Mouse (Mus musculus) kidney, embryonic 15.5 days (tissue): ENCODE data around the gene Slc39a11. TPM values are rescaled to one million over a fixed set of nuclear protein-coding genes. Genes with fewer than 3 reads are reported as not detected.
A peak's percentile ranks its signal among the peaks of the same experiment; 100 is the strongest.

ENCODE experiments used
- ATAC-seq: fragments of 200-750 bp; cut with Nextera tagmentation; replicated peaks from 2 replicates; pipeline ENCODE4 v1.8.0; 2017; ENCODE audit warnings: moderate TSS enrichment; ENCODE audit not compliant: low FRiP score
- H3K27ac ChIP-seq: fragments of 300-500 bp; sonication (generic); 2 replicates; pipeline ENCODE4 v1.5.1; 2015; ENCODE audit warnings: mild to moderate bottlenecking, inconsistent platforms
- H3K27me3 ChIP-seq: fragments of 300-500 bp; sonication (generic); 2 replicates; pipeline ENCODE4 v1.6.1; 2015; ENCODE audit warnings: inconsistent platforms
- H3K36me3 ChIP-seq: fragments of 300-500 bp; sonication (generic); 2 replicates; pipeline ENCODE4 v1.6.1; 2015; ENCODE audit warnings: inconsistent platforms
- H3K4me1 ChIP-seq: fragments of 300-500 bp; sonication (generic); 2 replicates; pipeline ENCODE4 v1.6.1; 2015; ENCODE audit warnings: inconsistent platforms
- H3K4me2 ChIP-seq: fragments of 300-500 bp; sonication (generic); 2 replicates; pipeline ENCODE4 v1.6.1; 2015; ENCODE audit warnings: moderate library complexity, mild to moderate bottlenecking, inconsistent platforms
- H3K4me3 ChIP-seq: fragments of 300-500 bp; sonication (generic); replicated peaks from 2 replicates; pipeline ENCODE4 v1.5.1; 2015; ENCODE audit warnings: mild to moderate bottlenecking, inconsistent platforms
- H3K9ac ChIP-seq: fragments of 300-500 bp; sonication (generic); 2 replicates; pipeline ENCODE4 v1.6.1; 2015; ENCODE audit warnings: mild to moderate bottlenecking, inconsistent platforms
- H3K9me3 ChIP-seq: fragments of 300-500 bp; sonication (generic); replicated peaks from 2 replicates; pipeline ENCODE4 v1.6.1; 2016; ENCODE audit warnings: inconsistent platforms
- WGBS: fragments of 180-500 bp; shearing (Covaris S2); methylation state at CpG from one replicate; pipeline ENCODE4 v1.1.7; 2015; ENCODE audit warnings: mixed read lengths; 5-methylcytosine and 5-hydroxymethylcytosine counted together
- polyA plus RNA-seq: library from polyadenylated mRNA; unstranded; fragments of >200 nt; fragmentation: Nextera tagmentation; extraction: Ambion mirVana; gene quantifications from 2 replicates; pipeline ENCODE4 v1.2.1, GENCODE M21; 2015

Gene Slc39a11
- polyA plus RNA-seq, 1 experiment from 2014 or later = 22.2 TPM

DNA sequence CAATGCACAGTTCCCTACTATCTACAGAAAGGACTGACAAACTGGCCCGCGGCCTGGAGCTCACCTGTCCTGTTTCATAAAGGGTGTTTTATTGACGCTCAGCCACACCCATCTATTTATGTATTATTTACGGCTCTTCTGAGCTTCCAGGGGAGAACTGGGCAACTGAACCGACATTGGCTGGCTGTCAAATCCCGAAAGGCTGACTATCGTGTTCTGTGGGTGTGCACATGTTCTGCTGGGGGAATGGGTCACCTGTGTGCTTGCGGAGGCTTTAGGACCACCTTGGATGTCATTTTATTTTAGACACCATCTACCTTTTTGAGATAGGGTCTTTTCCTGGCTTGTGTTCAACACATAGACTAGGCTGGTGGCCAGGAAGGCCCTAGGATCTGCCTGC is 375.8 kb downstream of the Slc39a11 start:
- 0 out of 2 replicates have a peak, but pooled peaks cover 2% of the 10 kb centered on the region for H3K4me1 ChIP-seq
- ATAC-seq = no peak
- no peak overlapping the region for H3K9ac ChIP-seq
- H3K27ac ChIP-seq = no peak overlapping the region
- no peak overlapping the region for H3K4me2 ChIP-seq
- H3K9me3 ChIP-seq = no peaks in the 10 kb centered on the region
- 77% methylated on average over 8 of the region's 8 CpGs for WGBS
- no peaks in the 10 kb centered on the region for H3K27me3 ChIP-seq
- H3K4me3 ChIP-seq = no peak overlapping the region
- no peaks in the 10 kb centered on the region for H3K36me3 ChIP-seq

DNA sequence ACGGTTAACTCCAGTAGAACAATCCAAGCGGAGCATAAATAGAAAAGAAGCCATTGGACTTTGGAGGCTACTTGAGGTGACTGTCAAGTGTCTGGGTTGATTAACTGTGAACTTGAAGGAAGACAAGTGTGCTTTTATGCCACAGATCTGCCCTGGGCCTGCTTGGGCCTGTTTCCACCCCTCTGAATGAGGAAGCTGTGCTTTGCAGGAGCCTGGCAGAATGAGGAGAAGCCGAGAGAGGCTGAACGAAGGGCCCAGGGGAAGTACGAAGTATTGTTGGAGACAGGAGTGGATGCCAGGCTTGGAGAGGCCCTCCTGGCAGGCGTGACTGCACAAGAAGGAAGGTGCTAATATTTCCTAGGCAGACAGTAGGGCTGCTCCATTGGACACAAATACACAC is 378.0 kb downstream of the Slc39a11 start:
- 78% methylated on average over 6 of the region's 6 CpGs for WGBS

DNA sequence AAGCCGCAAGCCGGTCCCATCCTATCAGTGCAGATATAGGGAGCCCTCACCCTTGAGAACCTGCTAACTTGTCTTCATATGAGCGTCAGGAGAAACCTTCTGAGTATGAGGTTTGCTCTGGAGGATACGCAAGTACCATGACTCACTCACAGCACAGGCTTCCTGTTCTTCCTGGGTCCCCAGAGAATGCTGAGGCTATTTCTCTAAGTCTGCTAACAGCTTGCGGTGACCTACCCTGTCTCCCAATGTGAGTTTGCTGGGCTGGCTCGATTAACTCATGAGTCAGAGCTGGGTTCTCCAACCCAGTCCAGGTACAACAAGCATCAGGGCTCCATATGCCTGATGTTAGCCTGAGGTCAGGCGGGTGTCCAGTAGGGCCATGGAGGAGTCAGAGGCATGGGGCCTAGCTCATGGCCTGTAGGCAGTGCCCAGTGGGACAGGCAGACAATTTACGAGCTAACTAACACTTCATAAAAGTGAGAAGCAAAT is 381.0 kb downstream of the Slc39a11 start:
- Histone ChIP-seq H3K4me2 (no peak overlapping the region), H3K4me3 (no peak overlapping the region), H3K4me1 (peaks cover 23% of the 10 kb centered on the region), H3K27me3 (no peaks in the 10 kb centered on the region), H3K9ac (no peak overlapping the region), H3K36me3 (no peaks in the 10 kb centered on the region), H3K27ac (no peak overlapping the region), H3K9me3 (no peaks in the 10 kb centered on the region)
- no peak for ATAC-seq
- WGBS = 79% methylated on average over 8 of the region's 8 CpGs

More for the DNA sequence above, 378.0 kb downstream of the Slc39a11 start:
- no peaks in the 10 kb centered on the region for H3K9me3 ChIP-seq
- no peak for ATAC-seq
- no peaks in the 10 kb centered on the region for H3K36me3 ChIP-seq
- 0 out of 2 replicates have a peak, but pooled peaks cover 2% of the 10 kb centered on the region for H3K4me1 ChIP-seq
- H3K27ac ChIP-seq = no peak overlapping the region
- no peak overlapping the region for H3K4me2 ChIP-seq
- H3K4me3 ChIP-seq = no peak overlapping the region
- no peak overlapping the region for H3K9ac ChIP-seq
- H3K27me3 ChIP-seq = no peaks in the 10 kb centered on the region

DNA sequence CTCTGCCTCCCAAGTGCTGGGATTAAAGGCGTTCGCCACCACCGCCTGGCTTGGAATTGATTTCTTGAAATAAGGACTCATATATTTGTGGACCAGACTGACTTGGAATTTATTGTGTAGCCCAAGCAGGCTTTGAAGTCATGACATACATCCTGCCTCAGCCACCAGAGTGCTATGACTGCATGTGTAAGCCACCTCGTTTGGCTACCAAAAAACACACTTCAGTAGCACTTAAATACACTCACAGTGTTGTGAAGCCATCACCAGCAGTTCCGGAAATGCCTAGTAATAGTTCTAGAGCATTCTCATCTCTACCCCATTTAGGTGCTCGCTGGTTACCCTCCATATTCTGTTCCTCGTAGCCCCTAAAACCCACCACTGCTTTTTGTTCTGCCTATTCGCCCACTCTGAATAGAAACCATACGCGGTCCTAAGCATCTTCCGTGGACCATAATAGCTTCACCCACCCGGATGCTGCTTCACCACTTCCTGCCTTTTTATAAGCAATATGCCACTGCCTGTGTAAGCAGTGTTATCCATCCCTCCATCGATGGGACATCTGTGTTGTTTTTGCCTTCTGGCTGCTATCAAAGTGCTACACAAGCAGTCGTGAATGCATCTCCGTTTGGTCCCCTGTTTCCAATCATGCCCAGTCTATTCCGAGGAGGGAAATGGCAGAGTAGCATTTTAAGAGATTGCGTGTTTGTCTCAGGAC is 382.2 kb downstream of the Slc39a11 start:
- ATAC-seq = no peak
- no peak overlapping the region for H3K27ac ChIP-seq

DNA sequence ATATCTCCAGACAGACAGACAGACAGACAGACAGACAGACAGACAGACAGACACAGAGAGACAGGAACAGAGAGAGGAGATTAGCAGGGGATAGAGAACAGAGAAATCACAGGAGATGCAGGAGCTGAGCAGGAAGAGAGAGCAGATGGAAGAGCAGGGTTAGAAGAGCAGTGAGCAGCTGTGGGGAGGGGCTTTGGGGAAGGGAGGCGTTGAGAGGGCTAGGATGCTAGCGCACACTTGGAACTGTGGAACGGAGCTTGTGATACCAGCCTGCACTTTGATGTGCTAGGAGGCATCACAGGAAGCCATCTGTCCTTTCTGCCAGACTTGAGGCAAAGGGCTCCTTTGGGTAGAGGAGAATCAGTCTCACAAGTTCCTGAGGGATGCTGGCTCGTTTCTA is 383.2 kb downstream of the Slc39a11 start:
- H3K27ac ChIP-seq = no peak overlapping the region
- no peaks in the 10 kb centered on the region for H3K27me3 ChIP-seq
- no peaks in the 10 kb centered on the region for H3K36me3 ChIP-seq
- no peak for ATAC-seq
- H3K4me1 ChIP-seq = peaks cover 25% of the 10 kb centered on the region
- no peak overlapping the region for H3K4me3 ChIP-seq
- WGBS = 28% methylated on average over 4 of the region's 4 CpGs
- H3K4me2 ChIP-seq = no peak overlapping the region
- no peak overlapping the region for H3K9ac ChIP-seq
- no peaks in the 10 kb centered on the region for H3K9me3 ChIP-seq

More for the DNA sequence above, 382.2 kb downstream of the Slc39a11 start:
- Histone ChIP-seq H3K36me3 (no peaks in the 10 kb centered on the region), H3K4me3 (no peak overlapping the region), H3K4me2 (no peak overlapping the region), H3K9ac (no peak overlapping the region), H3K9me3 (no peaks in the 10 kb centered on the region), H3K4me1 (peaks cover 23% of the 10 kb centered on the region), H3K27me3 (no peaks in the 10 kb centered on the region)
- WGBS = 89% methylated on average over 17 of the region's 17 CpGs

DNA sequence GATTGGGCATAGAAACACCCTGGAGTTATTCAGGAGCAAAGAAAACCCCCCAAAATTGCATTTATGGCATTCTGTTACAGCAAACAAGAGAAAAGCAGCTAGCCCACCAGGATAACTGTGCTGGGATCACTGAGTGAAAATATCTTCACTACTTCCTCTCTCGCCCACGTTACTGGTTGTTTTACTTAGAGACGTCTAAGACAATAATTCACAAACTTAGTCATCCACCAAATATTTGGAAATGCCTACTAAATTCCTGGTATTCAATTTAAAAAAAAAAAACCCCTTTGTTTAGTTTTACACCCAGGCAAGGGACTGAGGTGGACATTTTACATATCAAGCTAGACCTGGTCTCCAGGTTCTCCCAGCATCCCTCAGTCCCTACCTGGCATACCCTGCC is 384.3 kb downstream of the Slc39a11 start:
- H3K27me3 ChIP-seq = no peaks in the 10 kb centered on the region
- H3K9ac ChIP-seq = no peak overlapping the region
- no peaks in the 10 kb centered on the region for H3K9me3 ChIP-seq
- WGBS = 33% methylated on average over 3 of the region's 3 CpGs
- H3K27ac ChIP-seq = no peak overlapping the region
- H3K4me3 ChIP-seq = no peak overlapping the region
- ATAC-seq = no peak
- no peaks in the 10 kb centered on the region for H3K36me3 ChIP-seq
- no peak overlapping the region for H3K4me2 ChIP-seq
- peaks cover 31% of the 10 kb centered on the region for H3K4me1 ChIP-seq

DNA sequence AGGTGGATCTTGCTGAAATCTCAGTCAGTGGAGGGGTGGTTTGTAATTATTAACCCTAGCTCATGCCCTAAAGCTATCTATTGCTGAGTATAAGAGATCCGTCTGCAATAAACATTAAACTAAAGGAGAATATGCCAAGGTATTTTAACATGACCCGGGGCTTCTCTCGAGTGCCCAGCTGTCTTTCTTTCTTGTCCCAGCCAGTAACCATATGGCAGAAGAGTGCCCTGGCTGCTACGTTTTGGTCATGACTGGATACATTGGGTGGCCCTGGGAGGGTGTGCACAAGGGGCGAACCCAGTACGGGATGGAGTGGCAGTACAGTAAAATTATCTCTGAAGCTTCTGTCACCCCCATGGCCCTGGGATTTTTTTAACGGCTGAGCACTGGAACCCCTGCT is 385.9 kb downstream of the Slc39a11 start:
- Histone ChIP-seq H3K9ac (no peak overlapping the region), H3K4me2 (no peak overlapping the region), H3K4me3 (no peak overlapping the region), H3K4me1 (peaks cover 31% of the 10 kb centered on the region), H3K27me3 (no peaks in the 10 kb centered on the region), H3K9me3 (no peaks in the 10 kb centered on the region), H3K27ac (no peak overlapping the region), H3K36me3 (no peaks in the 10 kb centered on the region)
- no peak for ATAC-seq
- WGBS = 60% methylated on average over 7 of the region's 7 CpGs

DNA sequence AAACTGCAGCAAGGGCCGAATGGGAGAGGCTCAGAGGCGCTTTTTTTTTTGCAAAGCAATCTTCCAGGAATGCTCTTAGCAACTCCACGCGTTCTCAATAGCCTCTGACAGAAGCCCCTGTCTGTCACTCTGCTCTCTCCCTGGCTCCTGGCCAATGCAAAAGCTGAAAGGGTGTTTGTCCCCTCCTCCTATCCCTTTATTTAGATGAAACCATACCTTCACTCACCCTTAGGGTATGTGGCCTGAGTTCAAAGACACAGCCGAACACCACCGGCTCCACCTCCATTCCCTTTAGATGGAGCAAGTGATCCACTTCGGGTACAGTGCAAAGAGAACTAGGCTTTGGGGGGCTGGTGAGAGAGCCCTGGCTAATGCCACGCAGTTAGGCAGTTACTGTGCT is 387.8 kb downstream of the Slc39a11 start:
- ATAC-seq = no peak
- no peak overlapping the region for H3K9ac ChIP-seq
- no peak overlapping the region for H3K4me3 ChIP-seq
- H3K27me3 ChIP-seq = no peaks in the 10 kb centered on the region
- no peaks in the 10 kb centered on the region for H3K36me3 ChIP-seq
- WGBS = 41% methylated on average over 8 of the region's 8 CpGs
- H3K4me2 ChIP-seq = no peak overlapping the region
- no peaks in the 10 kb centered on the region for H3K9me3 ChIP-seq
- peaks cover 31% of the 10 kb centered on the region for H3K4me1 ChIP-seq
- H3K27ac ChIP-seq = no peak overlapping the region

DNA sequence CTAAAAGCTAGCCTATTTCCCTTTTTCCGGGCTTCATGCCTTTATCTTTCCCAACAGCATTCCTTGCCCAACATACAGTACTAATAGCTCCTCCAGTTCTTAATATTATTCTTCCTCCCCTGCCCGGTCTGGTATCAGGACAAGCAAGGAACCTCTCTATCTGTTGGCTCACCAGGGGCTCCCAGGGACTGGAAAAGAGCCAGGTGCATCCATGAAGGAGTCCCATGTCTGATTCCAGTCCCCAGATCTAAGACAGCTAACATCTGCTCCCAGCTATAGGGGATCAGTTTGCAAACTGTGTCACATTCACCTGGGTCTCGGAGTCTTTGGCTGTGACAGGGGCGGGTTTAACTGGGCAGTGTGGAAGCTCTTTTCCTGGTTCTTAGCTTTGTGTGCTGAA is 388.5 kb downstream of the Slc39a11 start:
- ATAC-seq = no peak
- H3K27me3 ChIP-seq = no peaks in the 10 kb centered on the region
- H3K4me1 ChIP-seq = peaks cover 31% of the 10 kb centered on the region
- WGBS = 83% methylated on average over 4 of the region's 4 CpGs
- no peaks in the 10 kb centered on the region for H3K36me3 ChIP-seq
- no peak overlapping the region for H3K9ac ChIP-seq
- H3K4me3 ChIP-seq = no peak overlapping the region
- no peak overlapping the region for H3K4me2 ChIP-seq
- no peak overlapping the region for H3K27ac ChIP-seq
- H3K9me3 ChIP-seq = no peaks in the 10 kb centered on the region

DNA sequence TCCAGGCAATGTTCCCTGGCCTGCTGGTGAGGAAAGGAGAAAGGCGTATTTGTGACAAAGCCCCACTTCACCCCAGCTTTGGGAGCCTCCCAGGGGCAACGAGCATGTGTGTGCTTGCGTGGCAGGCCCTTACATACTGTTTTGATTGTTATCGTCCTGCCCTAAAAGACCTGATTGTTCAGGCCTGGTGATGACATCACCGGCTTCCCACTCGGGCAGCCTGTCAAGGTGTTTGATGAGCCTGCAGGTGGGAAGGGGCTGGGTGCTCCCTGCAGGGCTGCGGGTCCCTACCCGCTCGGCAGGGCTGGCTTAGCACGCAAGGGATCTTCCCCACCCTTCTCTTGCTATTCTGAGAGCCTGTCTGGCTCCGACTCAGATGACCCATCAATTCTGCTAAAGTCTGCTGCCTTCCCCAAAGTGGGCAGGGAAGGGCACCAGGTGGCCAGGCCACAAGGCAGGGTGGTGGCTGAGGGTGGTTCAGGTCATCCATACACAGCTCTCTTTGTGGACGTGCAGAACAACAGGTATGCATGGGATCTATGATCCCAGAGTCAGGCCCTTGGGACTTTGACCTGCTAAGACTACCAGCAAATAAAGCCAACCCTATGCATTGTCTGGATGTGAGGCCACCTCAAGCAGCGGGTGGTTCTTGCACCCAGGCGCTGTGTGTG is 390.0 kb downstream of the Slc39a11 start:
- ATAC-seq = no peak
- WGBS = 77% methylated on average over 14 of the region's 14 CpGs
- Histone ChIP-seq H3K27me3 (no peaks in the 10 kb centered on the region), H3K36me3 (no peaks in the 10 kb centered on the region), H3K4me3 (no peak overlapping the region), H3K9me3 (no peaks in the 10 kb centered on the region), H3K4me1 (peaks cover 36% of the 10 kb centered on the region), H3K9ac (no peak overlapping the region), H3K27ac (no peak overlapping the region), H3K4me2 (no peak overlapping the region)

DNA sequence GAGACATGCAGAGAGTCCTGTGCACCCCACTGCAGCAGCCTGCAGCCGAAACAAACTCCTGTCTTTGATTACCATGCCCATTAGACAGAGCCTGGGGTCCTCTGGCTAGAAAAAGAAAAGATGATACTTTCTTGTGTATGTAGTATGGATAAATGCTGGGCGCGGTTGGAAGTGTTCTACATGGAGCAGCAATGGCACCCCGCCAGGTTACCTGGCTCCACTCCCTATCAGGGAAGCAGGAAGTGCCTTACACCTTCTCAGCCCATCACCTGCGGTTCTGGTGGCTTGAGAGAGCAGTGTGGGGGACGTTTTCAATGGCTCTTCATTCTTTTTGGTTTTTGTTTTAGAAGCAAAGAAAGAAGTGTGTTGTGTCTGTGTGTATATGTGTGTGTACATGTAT is 391.9 kb downstream of the Slc39a11 start:
- Histone ChIP-seq H3K4me2 (no peak overlapping the region), H3K9ac (no peak overlapping the region), H3K36me3 (no peaks in the 10 kb centered on the region), H3K4me3 (no peak overlapping the region), H3K9me3 (no peaks in the 10 kb centered on the region), H3K27me3 (no peaks in the 10 kb centered on the region), H3K27ac (no peak overlapping the region), H3K4me1 (peaks cover 38% of the 10 kb centered on the region)
- no peak for ATAC-seq
- 87% methylated on average over 6 of the region's 6 CpGs for WGBS

DNA sequence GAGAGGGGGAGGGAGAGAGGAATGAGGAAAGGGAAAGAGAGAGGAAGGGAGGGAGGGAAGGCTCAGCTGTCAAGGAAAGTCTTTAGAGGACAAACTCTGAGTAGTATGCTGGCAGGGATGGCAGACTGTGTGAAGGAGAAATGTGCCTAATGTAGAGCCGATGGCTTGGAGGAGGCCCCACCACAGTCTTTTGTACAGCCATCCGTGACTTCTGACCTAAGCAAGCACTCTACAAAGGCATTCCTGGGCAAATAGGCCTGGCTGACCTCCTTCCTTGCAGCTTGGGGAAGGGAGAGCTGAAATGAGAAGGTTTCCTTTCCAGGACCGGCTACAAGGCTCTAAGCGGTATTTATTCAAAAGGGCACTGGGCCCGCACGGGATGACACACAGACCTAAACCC is 395.2 kb downstream of the Slc39a11 start:
- Histone ChIP-seq H3K9ac (peak overlapping the region; percentile 11; the same call in 1 of the 2 replicates), H3K36me3 (no peaks in the 10 kb centered on the region), H3K4me2 (no peak overlapping the region), H3K27ac (peak overlapping the region; percentile 87), H3K27me3 (no peaks in the 10 kb centered on the region), H3K4me1 (peaks cover 31% of the 10 kb centered on the region), H3K9me3 (no peaks in the 10 kb centered on the region), H3K4me3 (no peak overlapping the region)
- ATAC-seq = peak; percentile 65
- 35% methylated on average over 6 of the region's 6 CpGs for WGBS
